Mouse (Mus musculus): ENCODE results near the gene Cpvl.

The Cpvl gene

DNA sequence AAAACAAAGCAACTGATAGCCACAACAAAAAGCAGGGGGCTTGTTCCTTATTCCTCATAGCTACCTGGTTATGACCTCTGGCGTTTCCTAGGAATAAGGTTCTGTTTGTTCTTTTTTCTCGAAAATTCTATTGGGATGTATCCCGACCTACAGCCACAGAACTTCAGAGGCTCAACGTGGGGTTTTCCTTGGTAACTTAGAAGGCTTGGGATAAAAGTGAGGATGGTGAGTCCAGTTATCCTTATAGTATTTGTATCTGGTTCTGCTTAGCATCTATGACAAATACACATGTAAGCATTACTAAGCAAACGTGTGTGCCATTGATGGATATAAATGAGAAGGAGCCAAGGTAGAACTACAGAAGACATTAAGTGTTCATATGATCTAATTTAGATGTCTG is at the start of gene Cpvl:
Gene Cpvl, minus strand, starts transcription at position 101 of the 400 bp plus-strand sequence.
- DNase-seq (ENCODE audit: low spot score) = no peak

DNA sequence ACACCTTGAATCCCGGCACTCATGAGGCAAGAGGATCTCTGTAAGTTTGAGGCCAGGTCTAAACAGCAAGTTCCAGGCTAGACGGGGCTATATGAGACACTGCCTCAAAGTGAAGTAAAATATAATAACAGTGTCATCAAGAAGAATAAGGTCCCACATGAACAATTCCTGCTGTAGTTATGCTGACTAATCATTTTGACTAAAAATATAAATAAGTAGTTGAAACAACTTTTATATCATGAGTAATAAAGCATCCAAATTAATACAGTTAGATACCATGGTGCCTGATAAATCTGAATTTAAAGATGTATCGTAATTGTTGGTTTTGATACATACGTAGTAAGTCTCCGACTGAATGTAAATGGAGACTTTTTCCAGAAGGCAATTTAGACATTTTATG is 45.4 kb upstream of the Cpvl start:
- no peak for DNase-seq (ENCODE audit: low spot score)

DNA sequence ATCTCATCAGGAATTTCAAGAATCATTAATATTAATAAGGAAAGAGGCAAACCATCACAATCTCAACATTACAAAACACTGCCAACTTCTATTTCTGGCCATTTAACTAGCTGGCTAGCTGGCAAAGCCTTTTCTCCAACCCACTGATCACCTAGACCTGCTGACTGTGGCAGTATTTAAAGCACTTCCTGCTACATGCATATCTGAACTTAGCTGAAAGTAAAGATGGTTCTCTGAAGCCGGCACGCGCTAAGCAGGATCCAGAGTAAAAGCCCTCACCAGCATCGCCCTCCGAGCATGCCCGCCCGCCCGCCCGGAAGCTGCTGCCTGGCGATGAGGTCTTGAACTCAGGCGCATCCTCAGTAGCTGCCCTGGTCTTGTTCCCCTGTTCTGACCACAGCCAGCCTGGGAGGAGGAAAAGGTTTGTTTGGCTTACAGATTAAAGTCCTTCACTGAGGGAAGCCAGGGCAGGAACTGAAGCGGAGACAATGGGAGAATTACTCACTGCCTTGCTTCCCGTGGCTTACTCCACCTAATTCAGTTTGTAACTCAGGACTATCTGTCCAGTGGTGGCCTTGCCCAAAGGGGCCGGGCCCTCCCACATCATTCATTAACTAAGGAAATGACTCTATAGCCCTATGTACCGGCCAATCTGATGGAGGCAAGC is 42.8 kb upstream of the Cpvl start:
- no peak for DNase-seq (ENCODE audit: low spot score)

DNA sequence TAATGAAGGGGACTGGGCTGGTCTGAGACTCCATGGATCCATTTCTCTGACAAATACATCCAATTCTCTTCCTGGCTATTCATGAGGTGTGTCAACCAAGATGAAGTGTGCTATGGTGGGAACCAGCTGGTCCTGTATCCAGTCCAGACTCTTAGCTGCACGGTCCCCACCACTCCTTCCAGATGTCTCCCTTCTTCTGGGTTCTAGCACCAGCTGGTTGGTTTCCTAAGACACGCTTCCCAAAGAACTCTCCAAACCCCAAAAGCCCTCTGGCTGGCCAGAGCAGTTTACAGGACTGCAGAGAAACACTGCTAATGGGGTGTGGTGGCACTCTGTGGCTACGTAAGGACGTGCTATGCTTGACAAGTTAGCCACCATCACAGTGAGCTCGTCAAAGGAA is 40.4 kb upstream of the Cpvl start:
- no peak for DNase-seq (ENCODE audit: low spot score)

DNA sequence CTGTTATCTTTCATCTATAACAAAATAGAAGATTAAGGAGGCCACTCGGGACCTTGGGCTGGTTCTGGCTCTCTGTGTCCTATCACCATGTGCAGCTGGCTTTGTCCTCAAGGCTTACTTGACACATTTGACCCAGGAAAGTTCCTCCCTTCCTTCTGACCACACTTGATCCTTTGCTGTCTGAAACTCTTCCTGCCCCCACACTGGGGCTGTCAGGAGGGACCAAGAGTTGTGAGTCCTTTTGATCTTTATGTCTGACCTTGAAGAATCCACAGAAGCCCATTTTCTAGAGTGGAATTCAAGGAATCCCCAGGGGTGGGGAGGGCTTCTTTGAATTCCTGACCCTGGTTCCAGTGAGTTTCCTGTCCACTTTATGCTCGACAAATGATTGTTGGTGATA is 39.6 kb upstream of the Cpvl start:
- DNase-seq (ENCODE audit: low spot score) = no peak

DNA sequence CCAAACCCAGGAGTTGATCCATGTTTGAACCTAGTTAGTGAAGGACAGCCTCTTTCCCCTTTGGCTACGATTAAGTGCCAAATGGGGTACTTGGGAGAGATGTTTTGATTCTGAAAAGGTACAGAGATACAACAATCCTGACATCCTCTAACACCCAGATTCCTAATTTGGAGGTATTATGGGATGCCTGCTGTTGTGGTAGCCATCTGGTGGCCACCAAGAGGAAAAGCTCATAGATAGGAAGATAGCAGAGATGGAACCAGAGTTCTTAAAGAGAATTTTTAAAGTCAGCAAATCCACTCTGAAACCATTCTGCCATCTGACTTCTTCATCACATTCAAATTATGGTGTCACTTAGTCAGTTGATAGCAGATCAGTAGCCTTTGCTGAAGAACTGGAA is 33.7 kb upstream of the Cpvl start:
- DNase-seq (ENCODE audit: low spot score) = no peak

DNA sequence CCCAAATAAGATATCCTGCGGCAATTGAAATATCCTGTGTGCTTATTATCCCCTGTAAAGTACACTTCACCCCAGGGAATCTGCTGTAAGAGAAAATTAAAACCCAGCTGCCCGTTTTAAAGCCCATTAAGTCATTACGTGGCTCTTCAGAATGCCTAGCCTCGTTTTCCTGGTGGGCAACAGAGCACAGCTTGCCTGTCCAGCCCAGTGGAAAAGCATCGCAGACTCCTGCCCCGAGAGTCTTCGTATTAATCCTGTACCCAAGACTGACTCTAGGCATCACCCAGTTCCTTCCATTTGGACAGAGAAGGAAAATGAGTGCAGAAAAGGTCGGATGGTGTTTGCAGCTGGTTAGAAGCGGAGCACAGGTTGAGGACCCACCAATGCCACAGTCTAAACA is 31.9 kb upstream of the Cpvl start:
- DNase-seq (ENCODE audit: low spot score) = no peak

DNA sequence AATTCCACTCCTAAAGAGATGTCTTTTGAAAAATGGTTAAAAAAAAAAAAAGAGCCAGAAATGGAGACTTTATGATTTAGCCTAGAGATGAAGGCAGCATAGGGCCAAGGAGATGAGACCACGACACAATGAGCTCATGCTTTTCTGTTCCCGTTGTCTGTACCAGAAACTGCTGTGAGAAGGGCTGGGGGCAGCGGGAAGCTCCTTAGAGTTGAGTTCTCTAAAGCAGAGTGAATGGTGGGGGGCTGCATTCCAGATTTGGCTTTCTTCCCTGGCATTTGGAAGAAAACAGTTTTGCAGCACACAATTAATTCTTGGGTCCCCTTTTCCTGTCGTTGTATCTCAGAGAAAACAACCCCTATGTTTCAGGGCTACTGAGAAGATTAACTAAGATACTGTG is 30.8 kb upstream of the Cpvl start:
- DNase-seq (ENCODE audit: low spot score) = no peak

DNA sequence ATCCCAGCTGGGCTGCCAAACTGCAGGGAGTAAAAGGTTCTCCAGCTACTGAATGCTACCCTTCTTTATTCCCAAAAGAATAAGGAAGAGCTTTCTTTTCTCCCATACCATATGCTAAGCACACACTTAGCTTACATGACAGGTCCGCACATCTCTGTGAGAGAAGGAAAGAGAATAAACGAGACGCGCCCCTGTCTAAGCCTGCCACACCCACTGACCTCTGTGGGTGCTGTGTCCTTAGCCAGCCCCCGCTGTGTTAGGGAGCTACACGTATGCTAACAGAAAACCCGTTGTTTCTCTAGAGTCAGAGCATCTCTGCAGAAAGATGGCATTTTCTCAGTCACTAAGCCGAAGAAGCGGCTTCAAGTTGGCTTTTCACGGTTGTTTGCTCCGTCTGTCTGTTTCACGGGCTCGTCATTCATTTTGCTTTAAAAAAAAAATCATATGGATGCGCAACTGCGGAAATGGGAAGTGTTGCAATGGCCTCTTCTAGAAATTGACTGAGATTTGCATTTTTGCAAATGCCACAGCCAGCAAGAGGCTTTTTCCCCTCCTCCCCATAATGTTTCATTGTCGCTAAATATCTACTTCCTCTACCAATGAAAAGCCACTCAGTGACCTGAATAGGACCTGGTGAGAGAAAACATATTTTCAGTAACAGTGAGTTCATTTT is 30.1 kb upstream of the Cpvl start:
- DNase-seq (ENCODE audit: low spot score) = no peak

DNA sequence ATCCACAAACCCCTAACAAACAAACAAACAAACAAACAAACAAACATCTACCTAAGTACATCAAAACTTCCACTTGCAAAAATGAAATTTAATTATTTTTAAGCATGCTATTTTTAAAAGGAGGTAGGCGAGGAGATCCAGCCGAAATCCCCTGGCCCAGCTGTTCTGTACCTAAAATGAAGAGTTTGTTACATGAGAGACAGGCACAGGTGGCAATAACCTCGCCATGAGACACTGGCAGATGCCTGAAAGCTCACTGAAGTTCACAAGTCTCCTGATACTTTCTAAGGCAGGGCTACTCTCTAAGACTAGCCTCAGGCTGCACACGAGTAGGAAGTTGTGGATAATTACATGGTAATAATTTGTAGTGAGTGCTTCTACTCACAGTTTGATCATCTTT is 26.8 kb upstream of the Cpvl start:
- no peak for DNase-seq (ENCODE audit: low spot score)

DNA sequence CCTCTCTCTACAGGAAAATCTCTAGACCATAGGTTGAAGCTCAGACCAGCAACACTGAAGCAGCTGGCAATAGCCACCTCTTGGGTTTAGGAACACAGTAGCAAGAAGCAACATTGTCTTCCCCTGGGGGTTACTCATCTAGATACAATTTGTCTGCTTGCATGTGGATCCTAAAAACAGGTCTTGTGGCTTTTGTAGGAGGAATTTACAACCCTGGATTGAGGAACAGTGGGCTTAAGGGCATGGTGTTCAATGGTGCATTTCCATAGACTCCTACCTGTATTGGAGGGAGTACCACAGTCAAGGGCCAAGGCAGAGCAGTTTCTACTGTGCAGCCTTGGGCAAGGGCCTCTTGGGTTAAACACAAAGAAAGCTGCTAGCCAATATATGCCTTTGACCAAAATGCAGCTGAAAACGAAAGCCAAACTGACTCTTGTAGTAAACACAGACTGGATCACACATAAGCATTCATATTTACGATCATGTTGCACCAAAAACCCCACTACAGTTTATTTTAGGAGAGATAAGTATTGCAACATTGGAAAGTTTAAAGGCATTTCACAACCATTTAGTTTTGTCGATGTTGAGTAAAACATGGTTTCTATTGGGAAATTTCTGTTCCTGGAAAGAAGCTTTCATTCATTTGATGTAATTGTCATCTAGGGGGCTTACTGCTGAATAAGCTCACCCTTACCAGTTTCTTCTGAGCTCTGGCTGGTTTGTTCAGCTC is 17.9 kb upstream of the Cpvl start:
- DNase-seq (ENCODE audit: low spot score) = no peak

DNA sequence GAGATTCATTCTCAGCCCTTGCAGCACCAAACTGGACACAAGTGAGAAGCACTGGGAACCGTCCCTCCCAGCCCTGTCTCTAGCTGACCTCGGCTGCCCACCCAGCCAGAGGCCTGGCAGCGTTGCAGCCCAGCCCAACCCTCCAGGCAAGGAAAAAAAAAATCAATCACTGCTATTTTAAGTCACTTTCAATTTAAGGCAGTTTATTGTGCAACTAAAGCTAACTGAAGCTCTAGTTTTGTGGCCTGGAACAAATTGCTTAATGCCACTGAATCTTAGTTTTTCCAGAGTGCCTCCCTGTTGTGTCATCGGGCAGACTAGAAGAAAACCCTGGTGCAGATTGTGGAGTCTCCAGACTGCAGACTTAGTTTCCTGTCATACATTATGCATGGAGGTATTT is 17.0 kb upstream of the Cpvl start:
- DNase-seq (ENCODE audit: low spot score) = no peak

DNA sequence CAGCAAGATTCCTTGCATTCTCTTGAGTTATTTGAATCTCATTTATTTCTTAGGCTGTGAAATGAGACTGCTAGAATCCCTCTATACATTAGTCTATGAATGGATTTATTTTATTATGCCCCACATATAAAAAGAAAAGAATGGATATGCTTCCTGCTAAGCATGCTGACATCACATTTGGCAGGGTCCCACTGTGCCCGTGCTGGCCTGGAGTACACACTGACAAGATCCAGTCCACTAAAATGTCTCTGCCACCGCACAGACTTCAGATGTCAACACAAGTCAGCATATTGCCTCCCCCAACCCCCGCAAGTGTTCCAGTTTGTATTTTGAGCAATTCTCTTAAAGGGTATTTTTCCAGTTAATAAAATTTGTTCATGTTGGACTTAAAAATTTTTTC is 13.9 kb upstream of the Cpvl start:
- no peak for DNase-seq (ENCODE audit: low spot score)

DNA sequence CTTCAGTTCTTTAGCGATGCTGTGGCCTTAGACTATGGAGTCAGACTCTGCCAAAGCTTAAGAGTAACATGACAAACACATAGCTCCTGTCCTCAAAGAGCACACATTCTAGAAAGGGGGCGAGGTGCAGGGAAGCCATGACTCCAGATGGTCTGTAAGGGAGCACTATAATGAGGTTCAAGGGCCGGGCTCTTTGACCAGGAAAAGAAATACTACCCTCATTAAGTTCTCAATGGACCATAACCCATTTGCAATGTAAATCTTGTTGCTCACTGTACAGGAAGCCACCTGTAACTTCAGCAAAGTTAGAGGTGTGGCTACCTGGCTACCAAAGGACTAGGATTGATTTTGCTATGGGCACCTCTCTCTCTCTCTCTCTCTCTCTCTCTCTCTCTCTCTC is 8.8 kb upstream of the Cpvl start:
- DNase-seq (ENCODE audit: low spot score) = no peak

DNA sequence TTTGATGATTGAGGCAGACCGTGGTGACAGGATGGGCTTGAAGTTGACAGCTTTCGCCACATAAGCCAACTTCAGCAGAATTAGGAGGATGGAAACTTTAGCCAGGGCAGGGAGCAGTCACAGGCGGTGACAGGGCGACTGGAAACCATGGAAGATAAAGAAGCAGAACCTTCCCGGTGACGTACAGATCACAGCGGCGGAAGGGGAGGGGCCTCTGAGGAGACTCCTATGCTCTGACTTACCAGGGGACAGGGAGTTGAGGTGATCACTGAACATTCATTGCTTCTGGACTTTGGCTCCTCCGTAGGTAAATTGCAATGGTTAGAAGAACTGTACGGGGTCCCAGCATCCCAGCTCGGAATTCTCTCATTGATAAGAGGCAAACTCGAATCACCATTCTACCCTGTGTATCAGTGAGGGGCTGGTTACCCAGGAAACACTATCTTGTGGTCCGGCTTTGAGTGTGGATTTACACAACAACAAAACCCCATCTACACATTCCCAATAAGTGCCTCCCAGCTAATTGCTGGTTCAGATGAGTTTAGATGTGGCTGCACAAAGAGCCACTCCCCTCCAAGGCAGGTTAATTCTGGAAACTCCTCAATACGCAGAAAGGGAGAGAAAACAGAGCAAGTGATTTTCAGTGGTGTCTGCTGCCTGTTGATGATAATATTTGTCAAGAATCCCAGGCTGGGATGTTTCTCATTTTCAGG is 8.0 kb upstream of the Cpvl start:
- no peak for DNase-seq (ENCODE audit: low spot score)

DNA sequence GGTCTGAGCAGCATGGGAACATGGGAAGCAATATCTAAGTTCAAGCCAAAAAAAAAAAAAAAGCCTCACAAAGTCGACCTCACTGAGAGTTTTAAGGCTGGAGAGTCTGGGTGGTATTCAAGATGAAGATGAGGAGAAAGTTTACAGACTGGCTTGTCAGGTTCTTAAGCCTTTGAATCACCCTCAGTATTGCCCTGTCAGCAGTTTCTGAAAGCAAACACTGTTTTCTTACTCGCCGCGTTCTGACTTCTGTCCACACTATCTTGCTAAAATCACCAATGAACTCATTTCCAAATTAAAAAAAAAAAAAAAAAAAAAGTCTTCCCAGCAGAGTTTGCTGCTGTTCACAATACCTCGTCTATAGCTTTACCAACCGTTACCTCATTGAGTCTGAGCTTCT is 5.3 kb upstream of the Cpvl start:
- no peak for DNase-seq (ENCODE audit: low spot score)

DNA sequence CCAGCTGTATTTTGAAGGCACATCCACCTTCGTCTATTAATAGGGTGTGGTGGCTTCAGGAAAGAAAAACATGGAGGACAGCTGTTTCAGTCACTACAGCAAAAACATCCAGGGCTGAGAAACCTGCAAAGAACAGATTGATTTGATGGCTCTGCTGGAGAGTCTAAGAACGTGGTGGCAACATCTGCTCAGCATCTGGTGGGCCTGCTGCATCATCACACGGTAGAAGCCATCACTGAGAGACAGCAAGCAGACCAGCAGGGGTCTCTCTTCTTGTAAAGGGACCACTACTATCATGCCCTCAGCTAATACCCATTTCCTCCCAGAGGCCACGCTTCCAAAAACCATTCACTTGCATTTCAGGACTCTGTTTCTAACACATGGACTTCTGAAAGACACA is 4.1 kb upstream of the Cpvl start:
- no peak for DNase-seq (ENCODE audit: low spot score)

DNA sequence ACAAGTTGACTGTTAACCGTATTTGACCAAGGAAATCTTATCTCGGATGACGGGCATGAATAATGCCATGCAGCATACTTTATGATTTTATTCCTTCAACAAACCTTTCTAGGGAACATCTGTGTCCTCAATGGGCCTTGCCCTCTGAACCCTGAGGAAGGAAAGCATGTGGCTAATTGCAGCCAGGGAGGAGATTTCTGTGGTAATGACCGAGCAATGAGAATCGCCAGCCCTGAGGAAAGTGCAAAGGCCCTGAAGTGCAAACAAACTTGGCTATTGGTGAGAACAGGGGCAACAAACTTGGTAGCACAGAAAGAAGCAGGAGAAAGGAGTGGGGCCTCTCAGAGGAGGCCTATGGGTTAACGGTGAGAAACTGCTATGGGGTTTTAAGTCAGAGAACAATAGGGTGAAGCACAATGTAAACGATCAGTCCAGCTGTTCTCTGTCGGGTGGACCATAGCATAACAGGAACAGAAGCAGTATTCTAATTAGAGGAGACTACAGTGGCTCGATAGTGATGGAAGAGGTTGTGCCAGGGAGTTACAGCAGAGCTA is 3.7 kb upstream of the Cpvl start:
- no peak for DNase-seq (ENCODE audit: low spot score)

DNA sequence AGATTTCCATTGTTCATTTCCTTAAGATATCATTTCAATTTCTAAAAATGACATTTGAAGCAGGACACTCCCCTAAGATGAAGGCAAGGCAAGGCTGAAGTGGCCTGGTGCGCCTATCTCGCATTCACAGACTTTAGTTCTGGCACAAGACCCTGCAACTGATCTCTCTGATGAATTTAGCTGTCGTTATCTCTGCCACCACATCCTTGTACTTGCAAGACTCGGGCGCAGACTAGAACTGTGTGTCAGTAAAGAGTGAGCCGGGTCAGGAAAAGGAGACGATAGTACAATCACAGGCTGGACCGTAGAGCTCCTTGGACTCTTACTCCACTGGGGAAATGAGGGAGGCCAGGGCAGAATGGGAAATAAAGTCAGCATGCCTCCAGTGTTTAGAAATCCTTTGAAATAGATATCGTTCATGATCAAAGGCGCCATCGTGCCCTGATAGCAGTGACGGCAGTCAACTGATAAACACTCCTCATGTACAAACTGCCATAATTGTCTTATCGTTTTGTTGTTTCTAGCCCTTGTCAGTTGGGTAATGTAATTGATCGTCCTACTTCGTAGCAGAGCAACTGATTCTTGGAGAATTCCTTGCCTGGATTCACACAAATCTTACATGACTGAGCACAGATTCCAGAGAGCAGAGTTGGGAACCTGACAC is 2.5 kb upstream of the Cpvl start:
- no peak for DNase-seq (ENCODE audit: low spot score)

DNA sequence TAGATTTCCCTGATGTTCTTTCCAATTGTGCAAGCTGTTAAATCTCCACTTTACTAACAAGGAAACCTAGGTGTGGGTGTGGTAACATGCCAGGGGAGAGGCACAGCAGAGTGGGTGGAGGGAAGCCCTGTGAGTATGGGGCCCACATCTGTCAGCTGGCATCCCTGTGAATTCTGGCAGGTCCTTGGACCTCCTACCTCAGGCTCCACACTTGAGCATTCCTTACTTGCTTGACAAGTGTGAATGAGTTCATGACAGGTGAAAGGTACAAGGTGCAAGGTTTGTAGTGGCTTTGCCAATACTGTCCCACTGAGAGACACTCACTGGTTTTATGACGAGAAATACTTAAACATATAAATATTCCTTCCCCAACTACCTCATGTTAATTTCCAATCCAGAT is 4.4 kb downstream of the Cpvl start:
- DNase-seq (ENCODE audit: low spot score) = no peak

DNA sequence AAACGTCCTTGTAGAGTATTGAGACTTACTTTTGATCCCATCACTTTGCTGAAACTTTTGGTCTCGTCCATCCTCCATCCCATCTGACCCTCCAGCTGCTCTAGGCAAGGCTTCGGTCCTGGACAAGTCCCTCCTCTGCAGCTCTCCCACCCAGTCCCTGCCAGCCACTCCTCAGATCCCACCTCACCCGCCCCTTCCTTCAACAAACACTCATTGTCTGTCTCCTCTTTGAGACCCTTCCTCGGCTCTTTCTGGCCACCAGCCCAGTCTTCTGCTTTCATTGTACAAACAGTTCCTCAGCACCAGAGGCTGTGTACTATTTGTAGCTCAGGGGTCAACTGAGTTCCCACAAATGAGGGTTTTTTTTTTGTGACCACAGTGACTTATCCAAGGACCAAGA is 5.0 kb downstream of the Cpvl start:
- DNase-seq (ENCODE audit: low spot score) = no peak

DNA sequence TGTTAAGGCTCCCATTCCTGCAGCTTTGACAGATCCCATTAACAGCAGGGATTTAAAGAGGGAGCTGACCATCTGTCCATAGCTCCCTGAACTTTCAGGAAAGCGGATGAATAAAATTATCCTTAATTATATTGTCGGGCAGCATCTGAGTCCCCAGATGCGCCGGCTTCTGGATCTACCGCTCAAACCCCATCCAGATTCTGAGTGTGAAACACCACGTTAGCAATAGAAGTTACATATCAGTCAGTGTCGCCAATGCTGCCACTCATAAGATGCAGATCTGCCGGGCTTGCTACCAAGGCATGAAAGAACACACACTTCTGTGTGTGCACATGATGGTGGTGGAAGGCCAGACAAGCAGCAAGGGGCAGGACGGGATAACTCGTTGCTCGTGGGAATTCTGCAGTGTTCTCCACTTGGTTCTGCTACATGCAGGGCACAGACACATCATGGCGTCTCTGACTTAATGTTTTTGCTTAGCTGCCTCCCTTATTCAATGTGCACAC is 6.2 kb downstream of the Cpvl start:
- no peak for DNase-seq (ENCODE audit: low spot score)

Data from layer of hippocampus, adult 11-12 months (tissue).